Mouse (Mus musculus) thymus, adult 2 months (tissue): ENCODE data around the gene Ntn4. TPM values are rescaled to one million over a fixed set of nuclear protein-coding genes. Genes with fewer than 3 reads are reported as not detected.

Source experiments
- DNase-seq: peaks from one replicate; pipeline ENCODE4 v3.0.0; 2021
- H3K27ac ChIP-seq: fragments of 200-500 bp; 2 replicates; pipeline ENCODE4 v1.5.1; 2012; ENCODE audit warnings: low read length, control low read depth; ENCODE audit not compliant: control insufficient read depth, insufficient read depth
- H3K27me3 ChIP-seq: fragments of 200-500 bp; 2 replicates; pipeline ENCODE4 v1.6.1; 2012; ENCODE audit warnings: mild to moderate bottlenecking, low read length, moderate library complexity, mixed read lengths; ENCODE audit not compliant: control insufficient read depth, insufficient read depth
- H3K36me3 ChIP-seq: fragments of 200-500 bp; 2 replicates; pipeline ENCODE4 v1.6.1; 2012; ENCODE audit warnings: mild to moderate bottlenecking, low read length, moderate library complexity; ENCODE audit not compliant: control insufficient read depth, insufficient read depth
- H3K4me1 ChIP-seq: fragments of 200-500 bp; replicated peaks from 2 replicates; pipeline ENCODE4 v1.6.1; 2012; ENCODE audit warnings: low read length; ENCODE audit not compliant: control insufficient read depth, insufficient read depth
- H3K4me3 ChIP-seq: fragments of 200-500 bp; 2 replicates; pipeline ENCODE4 v1.5.1; 2012; ENCODE audit warnings: mild to moderate bottlenecking, low read length, control low read depth, moderate library complexity; ENCODE audit not compliant: control insufficient read depth, insufficient read depth
- CTCF ChIP-seq: fragments of 200-500 bp; IDR thresholded peaks from 2 replicates; pipeline ENCODE4 v1.5.1; 2012; ENCODE audit warnings: mild to moderate bottlenecking, control low read depth, low read length, moderate library complexity, borderline replicate concordance; ENCODE audit not compliant: control insufficient read depth, poor library complexity, insufficient read depth; ENCODE audit errors: extremely low read depth
- POLR2A ChIP-seq: fragments of 200-500 bp; IDR thresholded peaks from 2 replicates; pipeline ENCODE4 v1.6.1; 2012; ENCODE audit warnings: mild to moderate bottlenecking, low read length, control low read depth, moderate library complexity; ENCODE audit not compliant: control insufficient read depth, poor library complexity, insufficient read depth; ENCODE audit errors: extremely low read depth
- WGBS: fragments of 180-500 bp; shearing (Covaris S2); methylation state at CpG from one replicate; pipeline ENCODE4 v1.1.7; 2018; 5-methylcytosine and 5-hydroxymethylcytosine counted together
- polyA plus RNA-seq: library from polyadenylated mRNA; depleted of rRNA; stranded (reverse); fragments of >200 nt; gene quantifications from 2 replicates; pipeline ENCODE4 v1.2.3, GENCODE M21; 2012

The Ntn4 gene
- polyA plus RNA-seq, 1 experiment, result 1.3 TPM

- no peaks in the 10 kb centered on the region for H3K27me3 ChIP-seq
- no peak for DNase-seq
- WGBS, result 78% methylated on average over 8 of the region's 8 CpGs
- no peak overlapping the region for H3K4me3 ChIP-seq
- TF ChIP-seq CTCF (no peak), POLR2A (no peak)
- no peaks in the 10 kb centered on the region for H3K36me3 ChIP-seq
- H3K27ac ChIP-seq, result no peak overlapping the region
- no peaks in the 10 kb centered on the region for H3K4me1 ChIP-seq
These were observed 69.1 kb downstream of the Ntn4 start for GRCm38 (mm10) chr10:93709536-93709935.

GRCm38 (mm10) chr10:93721625-93722337 lies 81.3 kb downstream of the Ntn4 start:
- TF ChIP-seq POLR2A, result no peak
- TF ChIP-seq CTCF, result no peak
- Histone ChIP-seq H3K4me3 (no peak overlapping the region), H3K27ac (no peak overlapping the region), H3K36me3 (no peaks in the 10 kb centered on the region), H3K4me1 (no peaks in the 10 kb centered on the region), H3K27me3 (no peaks in the 10 kb centered on the region)
- WGBS, result 96% methylated on average over 5 of the region's 5 CpGs
- no peak for DNase-seq

GRCm38 (mm10) chr10:93723942-93724542 lies 83.6 kb downstream of the Ntn4 start:
- TF ChIP-seq CTCF, result no peak
- no peak for TF ChIP-seq POLR2A
- Histone ChIP-seq H3K36me3 (no peaks in the 10 kb centered on the region), H3K4me1 (no peaks in the 10 kb centered on the region), H3K4me3 (no peak overlapping the region), H3K27ac (no peak overlapping the region), H3K27me3 (no peaks in the 10 kb centered on the region)
- 48% methylated on average over 11 of the region's 11 CpGs for WGBS
- DNase-seq, result no peak

- TF ChIP-seq CTCF, result no peak
- no peak for TF ChIP-seq POLR2A
- no peaks in the 10 kb centered on the region for H3K27me3 ChIP-seq
- DNase-seq, result no peak
- no peaks in the 10 kb centered on the region for H3K4me1 ChIP-seq
- WGBS, result 90% methylated on average over 5 of the region's 5 CpGs
- H3K4me3 ChIP-seq, result no peak overlapping the region
- no peaks in the 10 kb centered on the region for H3K36me3 ChIP-seq
- H3K27ac ChIP-seq, result no peak overlapping the region
These were observed 87.7 kb downstream of the Ntn4 start for GRCm38 (mm10) chr10:93728131-93728530.

- H3K4me3 ChIP-seq, result no peak overlapping the region
- no peaks in the 10 kb centered on the region for H3K4me1 ChIP-seq
- no peaks in the 10 kb centered on the region for H3K27me3 ChIP-seq
- 92% methylated on average over 6 of the region's 6 CpGs for WGBS
- no peak for DNase-seq
- TF ChIP-seq CTCF (no peak), POLR2A (no peak)
- H3K27ac ChIP-seq, result no peak overlapping the region
- no peaks in the 10 kb centered on the region for H3K36me3 ChIP-seq
These were observed 90.0 kb downstream of the Ntn4 start for GRCm38 (mm10) chr10:93730514-93730913.

- 88% methylated on average over 9 of the region's 9 CpGs for WGBS
- H3K27me3 ChIP-seq, result no peaks in the 10 kb centered on the region
- TF ChIP-seq CTCF (no peak), POLR2A (no peak)
These were observed 90.8 kb downstream of the Ntn4 start for GRCm38 (mm10) chr10:93731248-93731691.

More at GRCm38 (mm10) chr10:93731248-93731691, 90.8 kb downstream of the Ntn4 start:
- Histone ChIP-seq H3K4me1 (no peaks in the 10 kb centered on the region), H3K27ac (no peak overlapping the region), H3K4me3 (no peak overlapping the region), H3K36me3 (no peaks in the 10 kb centered on the region)
- DNase-seq, result no peak
